Mouse (Mus musculus) hindbrain, postnatal 0 days (tissue): ENCODE measurements around the gene Lmo2. TPM values are rescaled to one million over a fixed set of nuclear protein-coding genes. Genes with fewer than 3 reads are reported as not detected.
A peak's percentile ranks its signal among the peaks of the same experiment; 100 is the strongest.

Experiments used
- ATAC-seq: fragments of 200-750 bp; cut with Nextera tagmentation; 2 replicates; pipeline ENCODE4 v1.8.0; 2017; ENCODE audit warnings: mild to moderate bottlenecking, moderate TSS enrichment, moderate library complexity
- DNase-seq: peaks from one replicate; pipeline ENCODE4 v3.0.0-alpha.2; 2015; ENCODE audit warnings: low spot score
- H3K27ac ChIP-seq: fragments of 300-500 bp; sonication (generic); 2 replicates; pipeline ENCODE4 v1.5.1; 2014; ENCODE audit warnings: mild to moderate bottlenecking
- H3K27me3 ChIP-seq: fragments of 300-500 bp; sonication (generic); 2 replicates; pipeline ENCODE4 v1.6.1; 2014; ENCODE audit warnings: low read length, mixed read lengths; ENCODE audit not compliant: insufficient read depth
- H3K36me3 ChIP-seq: fragments of 300-500 bp; sonication (generic); 2 replicates; pipeline ENCODE4 v1.6.1; 2014; ENCODE audit warnings: low read length, mixed read lengths; ENCODE audit not compliant: insufficient read depth
- H3K4me1 ChIP-seq: fragments of 300-500 bp; sonication (generic); 2 replicates; pipeline ENCODE4 v1.6.1; 2014; ENCODE audit warnings: antibody characterized with exemption, low read length, mixed read lengths; ENCODE audit not compliant: insufficient read depth
- H3K4me2 ChIP-seq: fragments of 300-500 bp; sonication (generic); 2 replicates; pipeline ENCODE4 v1.6.1; 2014; ENCODE audit warnings: low read depth, mild to moderate bottlenecking, low read length, moderate library complexity, mixed read lengths
- H3K4me3 ChIP-seq: fragments of 300-500 bp; sonication (generic); 2 replicates; pipeline ENCODE4 v1.5.1; 2014; ENCODE audit warnings: low read length
- H3K9ac ChIP-seq: fragments of 300-500 bp; sonication (generic); replicated peaks from 2 replicates; pipeline ENCODE4 v1.6.1; 2014; ENCODE audit warnings: mild to moderate bottlenecking, low read length, moderate library complexity, mixed read lengths
- H3K9me3 ChIP-seq: fragments of 300-500 bp; sonication (generic); 2 replicates; pipeline ENCODE4 v1.6.1; 2016; ENCODE audit warnings: low read length, mixed read lengths
- CTCF ChIP-seq: IDR thresholded peaks from 2 replicates; pipeline ENCODE4 v1.5.1; 2016; ENCODE audit warnings: antibody characterized with exemption, control low read depth, low read depth
- WGBS: fragments of 180-500 bp; shearing (Covaris S2); extraction: QIAGEN DNeasy Blood & Tissue Kit; methylation state at CpG from one replicate; pipeline ENCODE4 v1.1.7; 2014; 5-methylcytosine and 5-hydroxymethylcytosine counted together
- polyA plus RNA-seq: library from polyadenylated mRNA; unstranded; fragments of >200 nt; fragmentation: Nextera tagmentation; extraction: Ambion mirVana; gene quantifications from 2 replicates; pipeline ENCODE4 v1.2.1, GENCODE M21; 2015
- total RNA-seq: library from RNA; depleted of rRNA; stranded (reverse); fragments of >200 nt; gene quantifications from 2 replicates; pipeline ENCODE4 v1.2.3, GENCODE M21; 2014

The Lmo2 gene
- total and polyA plus RNA-seq, 2 experiments from 2014 or later = 25.7 to 31.2 TPM

DNA sequence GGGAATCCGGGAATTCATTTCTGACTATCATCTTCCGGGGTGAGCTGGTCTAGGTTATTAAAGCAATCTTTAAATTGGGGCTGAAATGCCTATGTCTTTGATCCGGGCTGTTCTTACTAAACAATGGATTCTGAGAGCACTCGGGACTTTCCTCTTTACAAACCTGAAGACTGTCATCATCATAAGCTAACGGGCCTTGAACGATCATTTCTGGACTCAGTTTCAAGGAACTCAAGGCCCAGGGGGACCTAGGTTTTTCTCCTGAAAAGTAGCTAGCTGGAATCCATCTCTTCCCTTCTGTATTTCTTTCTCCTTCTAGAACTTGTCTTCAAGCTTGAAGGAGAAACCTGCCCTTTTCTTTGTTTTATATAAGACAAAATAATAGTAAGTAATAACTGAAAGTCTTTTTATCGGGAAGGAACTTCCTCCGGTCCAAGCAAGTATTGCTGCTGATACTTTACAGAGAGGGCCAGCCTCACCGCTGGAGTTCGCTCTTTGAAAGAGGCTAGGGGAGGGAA lies 11.2 kb downstream of the Lmo2 start:
- H3K9ac ChIP-seq = peak overlapping the region; percentile 69
- H3K27me3 ChIP-seq = no peaks in the 10 kb centered on the region
- no peak for DNase-seq
- H3K4me2 ChIP-seq = peak overlapping the region; percentile 89
- 18% methylated on average over 10 of the region's 10 CpGs for WGBS
- H3K27ac ChIP-seq = peak overlapping the region; percentile 68
- peaks cover 4% of the 10 kb centered on the region; the same call in 1 of the 2 replicates for H3K36me3 ChIP-seq
- no peaks in the 10 kb centered on the region for H3K9me3 ChIP-seq
- no peaks in the 10 kb centered on the region for H3K4me1 ChIP-seq
- no peak for ATAC-seq
- TF ChIP-seq CTCF = no peak
- H3K4me3 ChIP-seq = peak overlapping the region; percentile 54

DNA sequence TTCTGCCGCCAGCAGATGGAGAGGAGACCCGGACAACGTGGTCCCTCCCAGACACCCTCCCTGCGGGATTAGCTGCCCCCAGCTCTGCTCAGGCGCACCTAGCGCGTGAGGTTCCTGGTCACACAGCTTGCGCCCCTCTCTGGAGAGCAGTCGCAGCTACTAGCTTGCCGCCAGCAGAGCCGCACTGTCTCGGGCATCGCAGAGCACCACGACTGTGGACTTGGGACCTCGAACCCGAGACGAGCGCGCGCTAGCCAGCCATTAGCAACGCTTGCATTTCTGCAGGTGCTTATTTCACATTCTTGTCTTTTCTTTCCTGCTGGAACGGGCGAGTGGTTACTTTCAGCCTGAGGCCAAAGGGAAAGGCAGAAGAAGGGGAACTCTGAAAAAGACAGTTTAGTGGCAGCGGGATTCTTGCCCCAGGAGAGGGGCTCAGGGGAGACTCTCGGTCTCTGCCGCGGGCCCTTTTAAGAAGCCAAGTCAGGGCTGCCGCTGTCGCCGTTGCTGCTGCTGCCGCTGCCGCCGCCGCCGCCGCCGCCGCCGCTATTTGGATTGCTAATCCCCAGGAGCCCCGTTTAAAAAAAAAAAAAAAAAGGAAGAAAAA lies 11.8 kb downstream of the Lmo2 start:
- Histone ChIP-seq H3K27me3 (no peaks in the 10 kb centered on the region), H3K4me2 (peak overlapping the region; percentile 89), H3K9me3 (no peaks in the 10 kb centered on the region), H3K27ac (peak overlapping the region; percentile 68), H3K36me3 (peaks cover 4% of the 10 kb centered on the region; the same call in 1 of the 2 replicates), H3K9ac (peak overlapping the region; percentile 69), H3K4me1 (no peaks in the 10 kb centered on the region), H3K4me3 (peak overlapping the region; percentile 54)
- ATAC-seq (peak; percentile 85), DNase-seq (peak; percentile 77)
- WGBS = under 1% methylated on average over 40 of the region's 40 CpGs
- TF ChIP-seq CTCF = peak; percentile 66

DNA sequence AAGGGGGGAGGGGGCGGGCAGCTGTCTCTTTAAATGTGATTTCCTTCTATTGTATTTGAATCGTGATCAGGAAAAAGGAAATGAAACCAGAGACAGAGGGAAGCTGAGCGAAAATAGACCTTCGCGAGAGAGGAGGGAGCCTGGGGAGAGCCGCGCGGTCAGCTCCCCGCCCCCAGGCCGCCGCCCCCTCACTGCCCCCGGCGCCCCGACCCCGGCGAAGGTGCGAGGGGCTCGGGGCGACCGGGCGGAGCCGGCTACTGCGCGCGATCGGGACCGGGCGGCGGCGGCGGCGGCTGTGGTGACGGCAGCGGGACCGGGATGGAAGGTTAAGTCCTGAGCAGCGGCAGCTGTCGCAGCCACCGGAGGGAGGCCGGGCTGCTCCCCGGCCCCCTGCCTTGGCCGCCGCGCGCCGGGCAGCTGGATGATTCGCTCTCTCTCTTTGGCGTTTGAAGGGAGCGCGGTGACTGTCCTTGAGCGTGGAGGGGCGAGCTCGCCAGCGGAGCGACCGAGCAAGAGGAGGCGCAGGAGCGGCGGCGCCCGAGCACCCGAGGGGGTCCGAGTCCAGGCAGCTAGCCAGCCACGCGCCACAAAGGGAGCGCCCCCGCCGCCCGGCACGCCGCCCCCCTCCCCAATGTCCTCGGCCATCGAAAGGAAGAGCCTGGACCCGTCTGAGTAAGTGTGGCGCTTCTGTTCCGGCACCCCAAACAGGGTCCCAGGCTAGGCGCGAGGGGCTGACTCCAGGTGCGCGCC lies 12.4 kb downstream of the Lmo2 start:
- no peak for TF ChIP-seq CTCF
- Histone ChIP-seq H3K27me3 (no peaks in the 10 kb centered on the region), H3K4me2 (peak overlapping the region; percentile 89), H3K36me3 (peaks cover 4% of the 10 kb centered on the region; the same call in 1 of the 2 replicates), H3K27ac (peak overlapping the region; percentile 68), H3K9me3 (no peaks in the 10 kb centered on the region), H3K4me1 (no peaks in the 10 kb centered on the region), H3K4me3 (peak overlapping the region; percentile 54), H3K9ac (peak overlapping the region; percentile 69)
- under 1% methylated on average over 59 of the region's 79 CpGs for WGBS
- peak; percentile 64 for DNase-seq
- ATAC-seq = peak; percentile 71

DNA sequence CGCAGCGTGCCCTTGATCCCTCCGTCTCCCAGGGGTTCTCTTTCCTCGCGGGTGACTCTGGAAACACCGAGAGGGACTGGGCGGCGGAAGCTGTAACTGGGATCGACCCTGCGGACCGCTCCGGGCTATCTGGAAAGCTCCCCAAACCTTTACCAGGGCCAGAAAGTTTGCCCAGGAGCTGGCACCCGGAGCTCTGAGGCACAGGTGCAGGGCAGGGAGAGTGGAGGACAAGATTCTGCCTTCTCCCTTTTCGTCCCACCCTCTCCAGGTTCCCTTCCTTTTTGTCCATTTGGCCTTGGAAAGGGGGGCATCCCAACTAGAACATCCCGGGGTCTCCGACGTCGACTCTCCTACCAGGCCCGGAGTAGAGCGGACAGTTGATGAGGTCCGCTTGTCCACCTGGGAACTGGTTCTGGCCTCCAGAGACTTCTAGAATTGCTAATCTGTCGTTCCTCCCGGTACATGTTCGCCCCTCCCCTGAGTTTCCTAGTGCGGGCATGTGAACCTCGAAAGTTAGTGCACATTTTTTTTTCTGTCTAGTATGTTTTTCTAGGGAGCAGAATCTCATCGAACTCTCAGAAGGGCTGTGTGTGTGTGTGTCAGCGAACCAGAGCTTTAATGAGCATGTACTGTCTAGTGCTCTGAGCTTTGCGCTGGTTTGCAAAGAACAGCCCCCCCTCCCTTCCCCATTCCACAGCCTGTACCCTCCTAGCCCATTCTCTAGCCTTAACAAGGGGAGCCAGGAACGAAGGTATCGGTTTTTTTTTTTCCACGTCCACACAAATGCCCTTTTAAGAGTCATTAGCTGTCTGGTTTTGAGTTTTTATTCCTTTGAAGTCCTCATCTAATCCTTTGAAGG lies 13.2 kb downstream of the Lmo2 start:
- H3K4me3 ChIP-seq = peak overlapping the region; percentile 54
- peak overlapping the region; percentile 69 for H3K9ac ChIP-seq
- no peak for TF ChIP-seq CTCF
- no peaks in the 10 kb centered on the region for H3K9me3 ChIP-seq
- ATAC-seq = peak; percentile 33; the same call in 1 of the 2 replicates
- H3K27ac ChIP-seq = peak overlapping the region; percentile 68; the same call in 1 of the 2 replicates
- no peaks in the 10 kb centered on the region for H3K4me1 ChIP-seq
- peak overlapping the region; percentile 89 for H3K4me2 ChIP-seq
- DNase-seq = no peak
- H3K27me3 ChIP-seq = no peaks in the 10 kb centered on the region
- H3K36me3 ChIP-seq = peaks cover 4% of the 10 kb centered on the region; the same call in 1 of the 2 replicates
- WGBS = 3% methylated on average over 32 of the region's 32 CpGs

DNA sequence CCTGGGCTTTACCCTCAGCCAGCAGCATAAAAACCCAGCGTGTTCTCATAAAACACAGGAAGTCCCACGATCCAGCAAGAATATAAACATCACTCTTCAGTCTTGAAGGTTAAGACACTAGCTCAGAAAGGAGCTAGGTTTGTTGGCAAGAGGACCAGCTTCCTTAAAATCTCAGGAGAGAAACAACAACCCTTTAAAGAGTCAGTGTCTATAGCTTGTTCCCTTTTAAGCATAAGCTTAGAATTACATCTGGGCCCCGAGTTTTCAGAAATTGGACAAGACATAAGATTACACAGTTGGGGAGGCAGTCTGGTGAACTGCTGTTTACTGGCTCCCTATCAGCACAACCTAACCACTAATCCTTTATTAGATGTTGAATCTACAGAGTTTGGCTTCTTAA lies 14.1 kb downstream of the Lmo2 start:
- H3K4me3 ChIP-seq = peak overlapping the region; percentile 54
- no peak overlapping the region for H3K27ac ChIP-seq
- TF ChIP-seq CTCF = no peak
- H3K27me3 ChIP-seq = no peaks in the 10 kb centered on the region
- peaks cover 4% of the 10 kb centered on the region; the same call in 1 of the 2 replicates for H3K36me3 ChIP-seq
- H3K4me2 ChIP-seq = peak overlapping the region; percentile 89
- DNase-seq (no peak), ATAC-seq (no peak)
- H3K9ac ChIP-seq = no peak overlapping the region
- 32% methylated on average over 3 of the region's 3 CpGs for WGBS
- no peaks in the 10 kb centered on the region for H3K4me1 ChIP-seq
- no peaks in the 10 kb centered on the region for H3K9me3 ChIP-seq

DNA sequence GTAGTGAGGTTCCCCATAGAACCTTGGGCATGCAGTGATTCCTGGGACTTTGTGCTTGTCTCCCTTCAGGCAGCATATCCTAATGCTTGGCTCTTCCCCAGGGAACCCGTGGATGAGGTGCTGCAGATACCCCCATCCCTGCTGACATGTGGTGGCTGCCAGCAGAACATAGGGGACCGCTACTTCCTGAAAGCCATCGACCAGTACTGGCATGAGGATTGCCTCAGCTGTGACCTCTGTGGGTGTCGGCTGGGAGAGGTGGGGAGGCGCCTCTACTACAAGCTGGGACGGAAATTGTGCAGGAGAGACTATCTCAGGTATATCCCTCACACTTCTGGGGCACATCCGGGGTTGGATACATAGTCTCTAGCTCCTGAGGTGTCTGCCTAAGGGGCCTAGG lies 18.1 kb downstream of the Lmo2 start:
- H3K4me3 ChIP-seq = no peak overlapping the region
- no peaks in the 10 kb centered on the region for H3K27me3 ChIP-seq
- peaks cover 4% of the 10 kb centered on the region; the same call in 1 of the 2 replicates for H3K36me3 ChIP-seq
- TF ChIP-seq CTCF = no peak
- H3K4me2 ChIP-seq = no peak overlapping the region
- WGBS = 79% methylated on average over 7 of the region's 7 CpGs
- no peak overlapping the region for H3K27ac ChIP-seq
- H3K9ac ChIP-seq = no peak overlapping the region
- DNase-seq (no peak), ATAC-seq (no peak)
- no peaks in the 10 kb centered on the region for H3K9me3 ChIP-seq
- H3K4me1 ChIP-seq = no peaks in the 10 kb centered on the region
